Mouse (Mus musculus): Measurements from ENCODE around the gene Agrp. TPM values are rescaled to one million over a fixed set of nuclear protein-coding genes. Genes with fewer than 3 reads are reported as not detected.
"Not testable (repeated sequence)": the region's sequence is repeated elsewhere in the genome, so short reads cannot be mapped to it uniquely, and the experiment has no call there.

Gene Agrp
- polyA plus RNA-seq, 1 experiment from 2014 or later, result 1.5 TPM

DNA sequence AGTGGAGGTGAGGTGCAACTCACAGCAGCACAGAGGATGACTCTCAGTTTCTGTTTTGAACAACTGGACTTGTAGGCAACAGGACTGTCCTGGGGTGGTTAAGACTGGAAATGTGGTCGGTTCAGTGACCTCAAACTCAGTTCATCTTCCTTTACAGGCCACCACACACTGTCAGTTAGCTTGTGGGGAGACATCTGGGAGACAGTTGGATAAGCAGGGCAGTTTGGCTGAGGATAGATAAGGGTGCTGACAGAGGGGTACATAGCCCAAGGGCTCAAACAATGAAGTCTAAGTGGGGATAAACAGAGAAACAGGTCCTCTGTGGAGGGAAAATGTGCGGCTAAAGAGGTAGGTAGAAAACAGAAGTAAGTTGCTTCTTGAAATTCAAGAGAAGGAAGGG lies 27.8 kb downstream of the Agrp start:
- Histone ChIP-seq H3K9ac (no peak overlapping the region), H3K27me3 (peaks cover 17% of the 10 kb centered on the region)
- 71% methylated on average over 2 of the region's 2 CpGs for WGBS

DNA sequence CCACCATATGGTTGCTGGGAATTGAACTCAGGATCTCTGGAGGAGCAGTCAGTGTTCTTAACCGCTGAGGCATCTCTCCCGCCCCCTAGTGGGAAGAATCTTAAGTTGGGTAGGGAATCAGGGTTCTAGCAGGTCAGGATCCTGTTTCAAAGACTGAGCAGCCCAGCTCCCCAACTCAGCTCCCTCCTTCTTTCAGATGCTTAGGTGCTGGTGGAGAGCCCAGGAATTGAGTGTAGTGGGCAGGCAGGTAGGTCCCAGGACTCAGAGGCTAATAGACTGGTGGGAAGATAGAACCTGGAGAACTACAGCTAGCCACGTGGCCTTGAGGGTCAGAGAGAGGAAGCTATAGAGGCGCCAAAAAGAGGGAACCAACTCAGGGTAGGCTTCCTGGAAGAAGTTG lies 29.5 kb downstream of the Agrp start:
- peaks cover 20% of the 10 kb centered on the region for H3K4me1 ChIP-seq
- no peak overlapping the region for H3K4me2 ChIP-seq (replicated peaks)
- WGBS, result 29% methylated on average over 4 of the region's 4 CpGs
- H3K4me3 ChIP-seq, result no peak overlapping the region
- peaks cover 11% of the 10 kb centered on the region for H3K27me3 ChIP-seq
- ATAC-seq (ENCODE audit: insufficient number of reproducible peaks, insufficient read depth, low FRiP score, low TSS enrichment), result no peak
- H3K9me3 ChIP-seq, result no peaks in the 10 kb centered on the region
- no peaks in the 10 kb centered on the region for H3K36me3 ChIP-seq
- no peak overlapping the region for H3K9ac ChIP-seq
- no peak overlapping the region for H3K27ac ChIP-seq

More for the DNA sequence above, 27.8 kb downstream of the Agrp start:
- no peaks in the 10 kb centered on the region for H3K9me3 ChIP-seq
- no peak overlapping the region for H3K4me2 ChIP-seq (replicated peaks)
- H3K36me3 ChIP-seq, result no peaks in the 10 kb centered on the region
- no peak overlapping the region for H3K4me3 ChIP-seq
- no peak overlapping the region for H3K27ac ChIP-seq
- peaks cover 32% of the 10 kb centered on the region for H3K4me1 ChIP-seq
- ATAC-seq (ENCODE audit: insufficient number of reproducible peaks, insufficient read depth, low FRiP score, low TSS enrichment), result no peak

DNA sequence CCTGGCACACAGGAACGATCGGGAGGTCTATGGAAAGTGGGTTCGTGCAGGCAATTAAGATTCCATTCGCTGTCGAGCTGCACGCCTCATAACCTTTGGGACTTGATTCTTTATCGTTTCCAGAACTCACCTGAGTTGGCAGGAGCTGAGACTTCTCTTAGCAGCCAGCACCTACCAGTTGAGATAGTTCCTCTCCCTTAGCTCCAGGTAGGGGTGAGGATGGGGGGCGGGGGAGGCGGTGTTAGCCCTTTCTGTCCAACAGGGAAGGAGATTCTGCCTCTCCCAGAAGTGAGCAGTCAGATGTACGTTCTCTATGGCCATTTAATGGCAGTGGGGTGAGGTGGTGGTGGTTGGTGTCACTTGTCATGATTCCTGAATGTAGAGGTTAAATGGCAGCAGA lies 30.1 kb downstream of the Agrp start:
- H3K4me1 ChIP-seq, result peaks cover 20% of the 10 kb centered on the region
- peak overlapping the region; percentile 82 for H3K9ac ChIP-seq
- no peak overlapping the region for H3K27ac ChIP-seq
- H3K36me3 ChIP-seq, result no peaks in the 10 kb centered on the region
- H3K4me3 ChIP-seq, result peak overlapping the region; percentile 78
- peak overlapping the region; percentile 97 for H3K4me2 ChIP-seq (replicated peaks)
- ATAC-seq (ENCODE audit: insufficient number of reproducible peaks, insufficient read depth, low FRiP score, low TSS enrichment), result no peak
- peaks cover 4% of the 10 kb centered on the region for H3K27me3 ChIP-seq
- 7% methylated on average over 10 of the region's 10 CpGs for WGBS
- no peaks in the 10 kb centered on the region for H3K9me3 ChIP-seq

DNA sequence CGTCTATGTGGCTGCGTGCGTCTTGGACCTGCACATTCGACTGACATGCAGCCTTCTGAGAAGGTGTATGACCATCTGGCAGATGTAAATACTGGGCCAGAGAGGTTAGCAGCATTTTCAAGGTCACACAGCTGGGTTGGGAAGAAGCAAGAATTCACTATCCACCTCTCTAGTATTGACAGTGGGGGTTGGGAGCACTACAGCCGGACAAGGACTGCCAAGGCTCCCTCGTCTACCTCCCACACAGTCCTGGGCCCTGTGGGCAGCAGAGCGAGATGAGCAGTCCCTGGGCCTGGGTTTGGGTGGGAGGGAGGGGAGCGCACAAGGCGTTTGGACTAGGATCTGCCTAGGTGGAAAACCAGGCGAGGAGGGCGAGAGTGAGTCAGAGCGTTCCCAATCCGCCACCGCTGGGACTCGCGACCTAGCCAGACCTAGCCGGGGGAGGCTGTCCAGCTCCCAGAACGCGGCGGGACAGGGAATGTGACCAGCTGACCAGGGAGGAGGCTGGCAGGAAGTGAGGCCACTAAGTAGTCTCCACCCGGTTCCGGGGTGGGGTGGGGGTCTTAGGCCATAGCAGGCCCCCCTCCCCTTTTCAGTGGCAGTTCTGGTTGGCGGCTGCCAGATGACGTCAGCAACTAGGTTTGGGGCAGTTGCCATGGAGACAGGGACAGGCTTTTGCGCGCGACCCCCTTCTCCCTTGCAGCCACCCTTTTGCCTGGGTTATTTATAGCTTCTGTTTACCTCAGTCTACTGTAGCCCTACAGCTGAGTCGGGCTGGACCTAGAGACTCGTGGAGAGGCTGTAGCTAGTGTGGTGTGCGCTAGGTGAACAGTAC lies 30.8 kb downstream of the Agrp start:
- H3K27ac ChIP-seq, result no peak overlapping the region; the same call in 1 of the 2 replicates

DNA sequence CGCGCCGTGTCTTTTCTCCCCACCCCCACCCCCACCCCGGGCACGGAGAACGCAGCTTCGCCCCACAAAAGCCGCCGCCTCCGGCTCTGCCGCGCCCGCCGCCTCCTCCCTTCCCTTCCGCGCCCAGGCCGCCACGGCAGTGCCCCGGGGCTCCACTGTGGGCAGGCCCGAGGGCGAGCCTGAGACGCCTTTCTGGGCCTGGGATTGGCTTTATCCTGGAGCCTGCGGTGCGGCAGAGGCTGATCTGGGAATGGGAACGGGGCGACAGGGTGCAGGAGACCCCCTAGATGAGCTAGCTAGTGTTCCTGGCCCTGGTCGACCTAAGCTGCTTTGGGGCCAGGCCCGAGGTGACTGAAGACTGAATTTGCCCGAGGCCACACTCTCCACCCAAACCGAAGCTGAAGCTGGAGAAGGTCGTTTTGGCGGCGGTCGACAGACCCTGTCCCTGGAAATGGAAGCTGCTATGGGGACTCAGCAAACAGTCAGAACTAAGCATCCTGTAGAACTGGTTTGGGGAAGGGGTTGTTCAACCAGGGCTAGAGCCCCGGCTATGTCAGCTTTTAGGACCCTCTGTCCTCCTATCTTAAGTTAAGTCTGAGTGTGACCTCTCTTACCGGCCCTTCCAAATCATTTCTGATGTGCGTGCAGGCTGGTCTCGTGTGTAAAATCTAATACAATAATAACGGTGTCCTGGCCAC lies 31.6 kb downstream of the Agrp start:
- WGBS, result under 1% methylated on average over 36 of the region's 39 CpGs
- no peak for ATAC-seq (ENCODE audit: insufficient number of reproducible peaks, insufficient read depth, low FRiP score, low TSS enrichment)

More for the DNA sequence above, 30.8 kb downstream of the Agrp start:
- WGBS, result 1% methylated on average over 30 of the region's 30 CpGs
- ATAC-seq (ENCODE audit: insufficient number of reproducible peaks, insufficient read depth, low FRiP score, low TSS enrichment), result peak; percentile 72
- H3K4me2 ChIP-seq (replicated peaks), result peak overlapping the region; percentile 97
- peaks cover 20% of the 10 kb centered on the region for H3K4me1 ChIP-seq
- H3K36me3 ChIP-seq, result no peaks in the 10 kb centered on the region
- no peaks in the 10 kb centered on the region for H3K27me3 ChIP-seq
- H3K9ac ChIP-seq, result peak overlapping the region; percentile 82
- H3K4me3 ChIP-seq, result peak overlapping the region; percentile 78
- no peaks in the 10 kb centered on the region for H3K9me3 ChIP-seq

DNA sequence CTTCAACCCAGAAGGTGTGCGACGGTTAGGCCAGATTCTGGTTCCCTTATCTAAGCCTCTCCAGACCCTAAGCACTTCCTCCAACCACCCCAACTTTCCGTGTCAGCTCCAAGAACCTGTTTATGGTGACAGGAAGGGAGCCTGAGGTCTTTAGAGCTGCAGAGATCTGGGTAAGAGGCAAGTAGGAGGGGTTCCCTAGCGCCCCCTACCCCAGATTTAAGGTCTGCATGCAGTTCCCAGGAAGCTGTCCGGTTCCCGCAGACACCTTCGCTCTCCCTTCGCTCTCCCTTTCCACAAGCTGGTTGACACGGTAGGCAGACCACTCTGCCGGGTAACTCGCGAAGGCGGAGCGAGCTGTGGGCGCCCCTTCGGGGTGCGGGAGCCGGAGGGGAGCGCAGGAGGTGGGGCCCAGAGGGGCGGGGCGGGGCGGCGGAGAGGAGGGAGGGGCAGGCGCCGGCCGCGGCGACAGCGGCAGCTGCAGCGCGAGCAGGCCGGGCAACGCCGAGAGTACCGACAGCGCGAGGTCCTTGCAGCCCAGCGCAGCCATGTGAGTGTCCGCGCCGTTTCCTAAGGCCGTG lies 32.3 kb downstream of the Agrp start, which contains the start of gene Ripor1:
Gene Ripor1, plus strand, starts transcription at position 452 of the 578 bp plus-strand sequence.
- H3K4me1 ChIP-seq, result peaks cover 20% of the 10 kb centered on the region
- H3K9ac ChIP-seq, result peak within 1 kb of the TSS; percentile 82
- peak; percentile 80 for ATAC-seq (ENCODE audit: insufficient number of reproducible peaks, insufficient read depth, low FRiP score, low TSS enrichment)
- peak within 1 kb of the TSS; percentile 78 for H3K4me3 ChIP-seq
- 0% methylated on average over 33 of the region's 42 CpGs for WGBS
- H3K27me3 ChIP-seq, result no peaks in the 10 kb centered on the region
- peak within 1 kb of the TSS; percentile 97 for H3K4me2 ChIP-seq (replicated peaks)
- no peaks in the 10 kb centered on the region for H3K9me3 ChIP-seq
- peak within 1 kb of the TSS; percentile 80 for H3K27ac ChIP-seq
- H3K36me3 ChIP-seq, result no peaks in the 10 kb centered on the region

More for the DNA sequence above, 31.6 kb downstream of the Agrp start:
- Histone ChIP-seq H3K9ac (peak overlapping the region; percentile 82), H3K27ac (peak overlapping the region; percentile 80), H3K27me3 (no peaks in the 10 kb centered on the region), H3K4me2 (replicated peaks) (peak overlapping the region; percentile 97), H3K4me1 (peaks cover 20% of the 10 kb centered on the region), H3K9me3 (no peaks in the 10 kb centered on the region), H3K4me3 (peak overlapping the region; percentile 78), H3K36me3 (no peaks in the 10 kb centered on the region)

DNA sequence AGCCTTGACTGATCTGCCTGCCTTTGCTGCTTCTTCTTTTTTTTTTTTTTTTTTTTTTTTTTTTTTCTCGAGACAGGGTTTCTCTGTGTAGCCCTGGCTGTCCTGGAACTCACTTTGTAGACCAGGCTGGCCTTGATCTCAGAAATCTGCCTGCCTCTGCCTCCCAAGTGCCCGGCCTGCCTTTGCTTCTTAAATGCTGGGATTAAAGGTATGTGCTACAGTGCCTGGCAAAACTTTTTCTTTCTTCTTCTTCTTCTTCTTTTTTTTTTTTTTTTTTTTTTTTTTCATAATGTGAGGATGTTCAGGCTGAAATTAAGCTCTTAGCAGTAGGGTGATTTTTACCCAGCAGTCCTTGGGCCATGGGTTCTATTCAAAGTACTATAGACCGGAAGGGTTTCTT lies 34.7 kb downstream of the Agrp start:
- H3K4me3 ChIP-seq; ATAC-seq (ENCODE audit: insufficient number of reproducible peaks, insufficient read depth, low FRiP score, low TSS enrichment); H3K27me3 ChIP-seq; H3K27ac ChIP-seq; H3K9me3 ChIP-seq; H3K4me2 ChIP-seq (replicated peaks); H3K36me3 ChIP-seq; H3K9ac ChIP-seq: not testable (repeated sequence)
- peaks cover 18% of the 10 kb centered on the region for H3K4me1 ChIP-seq
- WGBS, result 81% methylated on average over 3 of the region's 3 CpGs

DNA sequence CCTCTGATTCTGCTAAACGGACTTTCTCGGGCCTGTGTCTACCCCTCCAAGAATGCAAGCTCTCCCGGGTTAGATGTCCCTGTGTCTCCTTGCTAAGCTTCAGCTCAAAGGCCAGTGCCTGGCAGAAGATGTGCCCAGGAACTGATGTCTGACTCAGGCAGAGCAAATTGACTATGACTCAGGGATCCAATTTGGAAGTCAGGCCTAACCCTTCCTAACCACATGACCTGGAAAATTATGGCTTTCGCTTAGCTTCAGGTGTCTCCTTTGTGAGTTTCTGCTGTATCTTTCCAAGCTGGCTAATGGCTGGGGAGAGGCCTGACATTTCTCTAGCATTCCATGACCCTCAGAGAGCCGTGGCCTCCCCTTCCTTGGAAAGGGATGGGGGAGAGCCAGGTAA lies 35.9 kb downstream of the Agrp start:
- H3K4me2 ChIP-seq (replicated peaks), result no peak overlapping the region
- H3K36me3 ChIP-seq, result no peaks in the 10 kb centered on the region
- H3K27ac ChIP-seq, result no peak overlapping the region
- ATAC-seq (ENCODE audit: insufficient number of reproducible peaks, insufficient read depth, low FRiP score, low TSS enrichment), result no peak
- no peak overlapping the region for H3K4me3 ChIP-seq
- peaks cover 6% of the 10 kb centered on the region for H3K4me1 ChIP-seq
- 68% methylated on average over 5 of the region's 5 CpGs for whole genome bisulfite sequencing
- H3K27me3 ChIP-seq, result no peaks in the 10 kb centered on the region
- no peak overlapping the region for H3K9ac ChIP-seq
- H3K9me3 ChIP-seq, result no peaks in the 10 kb centered on the region

DNA sequence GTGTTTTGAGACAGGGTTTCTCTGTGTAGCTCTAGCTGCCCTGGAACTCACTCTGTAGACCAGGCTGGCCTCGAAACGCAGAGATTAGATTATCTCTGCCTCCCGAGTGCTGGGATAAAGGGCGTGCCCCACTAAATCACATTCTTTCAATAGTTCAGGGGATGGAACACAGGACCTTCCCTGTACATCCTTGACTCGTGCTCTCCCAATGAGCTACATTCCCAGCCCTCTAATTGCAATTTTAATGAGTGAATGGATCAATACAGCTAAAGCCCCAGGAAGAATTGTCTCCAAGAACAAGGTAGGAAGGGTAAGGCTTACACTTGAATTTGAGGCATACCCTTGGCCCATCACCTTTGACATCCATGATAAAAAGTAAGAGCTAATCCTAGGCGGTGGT lies 38.4 kb downstream of the Agrp start:
- Histone ChIP-seq H3K36me3 (no peaks in the 10 kb centered on the region), H3K9me3 (no peaks in the 10 kb centered on the region), H3K9ac (no peak overlapping the region), H3K4me3 (no peak overlapping the region), H3K4me1 (peaks cover 7% of the 10 kb centered on the region), H3K27ac (no peak overlapping the region), H3K4me2 (replicated peaks) (no peak overlapping the region), H3K27me3 (no peaks in the 10 kb centered on the region)
- WGBS, result 81% methylated on average over 6 of the region's 6 CpGs
- no peak for ATAC-seq (ENCODE audit: insufficient number of reproducible peaks, insufficient read depth, low FRiP score, low TSS enrichment)

DNA sequence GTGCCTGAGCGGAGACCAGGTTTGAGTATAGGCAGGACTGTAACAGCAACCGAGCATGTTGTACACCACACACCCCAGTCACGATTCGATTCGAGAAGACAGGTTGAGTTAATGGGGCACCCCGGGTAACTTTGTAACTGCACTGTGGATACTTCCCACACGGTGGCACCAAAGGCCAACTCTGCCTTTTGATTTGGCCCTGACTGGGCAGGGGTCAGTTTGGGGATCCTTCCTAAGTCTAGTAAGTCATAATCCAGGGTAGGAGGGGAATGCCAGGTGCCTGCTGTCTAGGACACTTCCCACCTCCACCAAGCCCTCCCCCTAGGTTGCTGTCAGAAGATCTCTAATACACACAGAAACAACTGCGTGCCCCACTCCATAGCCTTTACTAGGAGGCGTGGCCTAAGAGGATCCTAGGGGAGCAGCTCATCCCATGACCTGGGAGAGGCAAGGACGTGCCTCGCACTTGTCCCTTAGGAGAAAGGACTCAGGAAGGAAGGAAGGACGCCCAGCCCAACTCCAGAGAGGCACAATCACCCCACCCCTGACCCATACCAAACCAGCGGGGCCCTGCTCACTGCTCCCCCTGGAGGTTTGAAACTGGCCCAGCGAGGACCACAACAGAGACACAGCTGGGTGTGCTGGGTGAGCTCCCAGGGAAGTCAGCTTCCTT lies 40.7 kb downstream of the Agrp start:
- H3K4me3 ChIP-seq, result no peak overlapping the region
- no peak; the same call in 1 of the 2 replicates for ATAC-seq (ENCODE audit: insufficient number of reproducible peaks, insufficient read depth, low FRiP score, low TSS enrichment)
- H3K36me3 ChIP-seq, result no peaks in the 10 kb centered on the region
- no peaks in the 10 kb centered on the region for H3K9me3 ChIP-seq
- no peaks in the 10 kb centered on the region for H3K27me3 ChIP-seq
- H3K9ac ChIP-seq, result no peak overlapping the region
- no peak overlapping the region for H3K27ac ChIP-seq
- 7% methylated on average over 14 of the region's 14 CpGs for WGBS
- peaks cover 10% of the 10 kb centered on the region for H3K4me1 ChIP-seq
- peak overlapping the region; percentile 18; the same call in 1 of the 2 replicates for H3K4me2 ChIP-seq (replicated peaks)

Data from embryonic facial prominence, embryonic 12.5 days (tissue).